Mouse (Mus musculus): ENCODE measurements around the gene Polr3gl. TPM values are rescaled to one million over a fixed set of nuclear protein-coding genes. Genes with fewer than 3 reads are reported as not detected.

The Polr3gl gene
- polyA plus RNA-seq (2014; fragmentation: Nextera tagmentation; extraction: Ambion mirVana) = 8.0 and 8.2 TPM in 2 replicates

DNA sequence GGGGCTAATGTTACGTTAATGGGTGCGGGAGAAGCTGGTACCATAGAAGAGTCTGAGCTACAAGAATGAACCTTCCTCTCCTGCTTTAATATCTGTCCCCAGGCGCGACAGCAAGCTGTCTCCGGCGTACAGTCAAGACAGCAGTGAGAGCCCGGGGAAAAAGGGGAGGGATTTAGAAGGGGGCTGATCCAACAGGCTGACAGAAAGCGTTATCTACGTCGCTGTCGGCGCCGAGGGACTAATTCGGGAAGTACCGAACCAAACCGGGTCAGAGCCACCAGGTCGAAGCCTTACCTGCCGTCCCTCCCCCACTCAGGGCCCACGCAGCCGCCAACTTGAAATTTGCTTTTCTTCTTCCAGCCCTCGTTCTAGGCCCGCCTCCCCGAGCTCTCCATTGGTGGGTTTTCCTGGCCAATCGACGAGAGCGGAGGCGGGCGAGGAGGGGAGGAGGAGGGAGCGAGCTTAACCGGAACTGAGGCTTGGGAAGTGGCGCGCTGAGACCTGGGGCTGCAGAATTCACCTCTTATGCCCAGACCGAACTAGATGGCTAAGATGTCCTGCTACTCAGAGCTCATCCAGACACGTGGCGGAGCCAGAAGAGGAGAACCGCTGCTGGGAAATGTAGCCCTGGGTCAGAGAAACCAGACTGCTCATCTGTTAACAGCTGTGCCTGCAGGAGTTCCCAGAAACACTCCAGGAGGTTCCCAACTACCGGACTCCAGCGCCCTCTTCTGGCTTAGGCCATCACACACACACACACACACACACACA, at the start of gene Polr3gl:
Gene Polr3gl (minus strand): TSS at position 392 of the 771 bp plus-strand sequence.
- Histone ChIP-seq H3K4me2 (ENCODE audit: low read length) (peak within 1 kb of the TSS; percentile 81), H3K27me3 (replicated peaks; ENCODE audit: control insufficient read depth, insufficient read depth, low read length) (no peaks in the 10 kb centered on the region), H3K4me1 (ENCODE audit: control insufficient read depth, insufficient read depth, low read length) (peaks cover 33% of the 10 kb centered on the region), H3K27ac (ENCODE audit: low read depth, low read length) (peak within 1 kb of the TSS; percentile 49), H3K9ac (ENCODE audit: low read length) (peak within 1 kb of the TSS; percentile 70), H3K4me3 (ENCODE audit: low read depth, low read length) (peak within 1 kb of the TSS; percentile 55), H3K9me3 (replicated peaks; ENCODE audit: control insufficient read depth, low read length) (no peaks in the 10 kb centered on the region), H3K36me3 (ENCODE audit: control insufficient read depth, insufficient read depth, low read length) (no peaks in the 10 kb centered on the region)
- ATAC-seq (peak; percentile 87), DNase-seq (ENCODE audit: low spot score) (peak; percentile 96)
- WGBS = under 1% methylated on average over 36 of the region's 38 CpGs

DNA sequence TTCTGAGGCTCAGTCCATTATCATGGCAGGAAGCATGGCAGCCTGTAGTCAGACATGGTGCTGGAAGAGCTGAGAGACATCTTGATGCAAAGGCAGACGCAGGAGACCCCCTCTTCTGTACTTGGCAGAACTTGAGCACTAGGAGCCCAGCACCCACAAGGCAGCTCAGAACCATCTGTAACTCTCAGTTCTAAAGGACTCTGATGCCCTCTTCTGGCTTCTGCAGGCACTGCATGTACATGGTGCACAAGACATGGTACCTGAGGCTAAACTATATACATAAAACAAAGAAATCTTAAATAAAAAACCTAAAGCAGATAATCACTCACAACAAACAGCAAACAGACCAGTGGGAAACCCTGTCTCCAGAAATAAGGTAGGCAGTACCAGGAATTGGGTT, 45.2 kb upstream of the Polr3gl start:
- no peak for ATAC-seq
- WGBS = 67% methylated on average over 1 of the region's 1 CpGs

GRCm38 (mm10) chr3:96636448-96636847, 42.5 kb upstream of the Polr3gl start:
- peak overlapping the region; percentile 66; the same call in 1 of the 2 replicates for H3K4me3 ChIP-seq (ENCODE audit: low read depth, low read length)
- DNase-seq (ENCODE audit: low spot score) = no peak
- peak overlapping the region; percentile 89; the same call in 1 of the 2 replicates for H3K9ac ChIP-seq (ENCODE audit: low read length)
- no peaks in the 10 kb centered on the region for H3K27me3 ChIP-seq (replicated peaks; ENCODE audit: control insufficient read depth, insufficient read depth, low read length)
- ATAC-seq = no peak
- 0 out of 2 replicates have a peak, but pooled peaks cover 2% of the 10 kb centered on the region for H3K9me3 ChIP-seq (replicated peaks; ENCODE audit: control insufficient read depth, low read length)
- WGBS = 77% methylated on average over 11 of the region's 11 CpGs
- H3K36me3 ChIP-seq (ENCODE audit: control insufficient read depth, insufficient read depth, low read length) = peaks cover 47% of the 10 kb centered on the region
- H3K4me1 ChIP-seq (ENCODE audit: control insufficient read depth, insufficient read depth, low read length) = 0 out of 2 replicates have a peak, but pooled peaks cover 10% of the 10 kb centered on the region
- peak overlapping the region; percentile 81 for H3K4me2 ChIP-seq (ENCODE audit: low read length)
- H3K27ac ChIP-seq (ENCODE audit: low read depth, low read length) = no peak overlapping the region

More for the DNA sequence above, 45.2 kb upstream of the Polr3gl start:
- peaks cover 41% of the 10 kb centered on the region for H3K36me3 ChIP-seq (ENCODE audit: control insufficient read depth, insufficient read depth, low read length)
- no peak overlapping the region for H3K4me3 ChIP-seq (ENCODE audit: low read depth, low read length)
- 0 out of 2 replicates have a peak, but pooled peaks cover 10% of the 10 kb centered on the region for H3K4me1 ChIP-seq (ENCODE audit: control insufficient read depth, insufficient read depth, low read length)
- H3K4me2 ChIP-seq (ENCODE audit: low read length) = no peak overlapping the region
- H3K27me3 ChIP-seq (replicated peaks; ENCODE audit: control insufficient read depth, insufficient read depth, low read length) = no peaks in the 10 kb centered on the region
- no peak overlapping the region for H3K27ac ChIP-seq (ENCODE audit: low read depth, low read length)
- peak; percentile 56 for DNase-seq (ENCODE audit: low spot score)
- H3K9ac ChIP-seq (ENCODE audit: low read length) = no peak overlapping the region
- 0 out of 2 replicates have a peak, but pooled peaks cover 2% of the 10 kb centered on the region for H3K9me3 ChIP-seq (replicated peaks; ENCODE audit: control insufficient read depth, low read length)

DNA sequence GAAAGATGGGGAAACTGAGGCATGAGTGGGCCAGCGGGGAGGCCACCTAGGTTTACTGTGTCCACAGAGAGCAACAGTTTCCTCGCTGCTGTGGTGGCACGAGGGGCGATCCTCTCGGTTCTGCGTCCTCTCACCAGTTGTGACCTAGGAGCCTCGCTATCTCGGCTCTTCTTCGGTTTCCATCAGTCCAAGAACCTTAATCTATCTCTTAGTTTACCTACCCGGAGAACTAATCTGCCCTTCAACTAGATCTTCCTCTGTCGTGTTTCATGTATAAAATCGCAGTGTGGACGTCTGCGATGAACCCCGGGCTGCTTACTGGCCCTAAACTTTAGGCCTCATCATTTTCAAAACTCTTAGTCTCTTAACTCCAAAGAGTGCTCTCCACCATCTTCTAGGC, 41.9 kb upstream of the Polr3gl start:
- H3K9ac ChIP-seq (ENCODE audit: low read length) = peak overlapping the region; percentile 89
- DNase-seq (ENCODE audit: low spot score) (no peak), ATAC-seq (no peak; the same call in 1 of the 2 replicates)
- peaks cover 53% of the 10 kb centered on the region for H3K36me3 ChIP-seq (ENCODE audit: control insufficient read depth, insufficient read depth, low read length)
- WGBS = 15% methylated on average over 15 of the region's 15 CpGs
- H3K4me3 ChIP-seq (ENCODE audit: low read depth, low read length) = peak overlapping the region; percentile 66
- H3K9me3 ChIP-seq (replicated peaks; ENCODE audit: control insufficient read depth, low read length) = 0 out of 2 replicates have a peak, but pooled peaks cover 2% of the 10 kb centered on the region
- no peaks in the 10 kb centered on the region for H3K27me3 ChIP-seq (replicated peaks; ENCODE audit: control insufficient read depth, insufficient read depth, low read length)
- peak overlapping the region; percentile 81 for H3K4me2 ChIP-seq (ENCODE audit: low read length)
- H3K27ac ChIP-seq (ENCODE audit: low read depth, low read length) = peak overlapping the region; percentile 70; the same call in 1 of the 2 replicates
- H3K4me1 ChIP-seq (ENCODE audit: control insufficient read depth, insufficient read depth, low read length) = peaks cover 13% of the 10 kb centered on the region

GRCm38 (mm10) chr3:96634928-96635879, 41.2 kb upstream of the Polr3gl start, which contains the start of the genes Pex11b and Gm42957:
TSS of gene Pex11b (plus strand) at chr3:96635376.
TSS of gene Gm42957 (plus strand) at chr3:96635474.
- Histone ChIP-seq H3K9ac (ENCODE audit: low read length) (peak within 1 kb of the TSS; percentile 89), H3K4me2 (ENCODE audit: low read length) (peak within 1 kb of the TSS; percentile 81), H3K27me3 (replicated peaks; ENCODE audit: control insufficient read depth, insufficient read depth, low read length) (no peaks in the 10 kb centered on the region), H3K9me3 (replicated peaks; ENCODE audit: control insufficient read depth, low read length) (0 out of 2 replicates have a peak, but pooled peaks cover 2% of the 10 kb centered on the region), H3K36me3 (ENCODE audit: control insufficient read depth, insufficient read depth, low read length) (peaks cover 53% of the 10 kb centered on the region), H3K4me1 (ENCODE audit: control insufficient read depth, insufficient read depth, low read length) (peaks cover 17% of the 10 kb centered on the region), H3K27ac (ENCODE audit: low read depth, low read length) (peak within 1 kb of the TSS; percentile 70), H3K4me3 (ENCODE audit: low read depth, low read length) (peak within 1 kb of the TSS; percentile 66)
- DNase-seq (ENCODE audit: low spot score) = peak; percentile 86
- 1% methylated on average over 60 of the region's 60 CpGs for WGBS
- peak; percentile 94 for ATAC-seq

DNA sequence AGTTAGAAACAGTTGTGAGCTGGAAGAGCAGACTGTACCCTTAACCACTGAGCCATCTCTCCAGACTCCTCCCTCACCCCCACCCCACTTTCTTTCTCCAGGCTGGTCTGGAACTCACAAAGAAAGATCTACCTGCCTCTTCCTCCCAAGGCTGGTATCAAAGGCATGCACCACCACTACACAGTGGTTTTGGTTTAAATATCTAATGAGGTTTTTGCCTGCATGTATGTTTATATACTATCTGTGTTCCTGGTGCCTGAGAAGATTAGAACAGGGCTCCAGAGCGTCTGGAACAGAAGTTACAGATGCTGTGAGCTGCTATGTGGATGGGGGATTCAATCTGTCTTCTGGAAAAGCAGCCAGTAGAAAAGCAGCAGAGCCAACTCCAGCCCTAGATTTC, 40.0 kb upstream of the Polr3gl start:
- 0 out of 2 replicates have a peak, but pooled peaks cover under 1% of the 10 kb centered on the region for H3K9me3 ChIP-seq (replicated peaks; ENCODE audit: control insufficient read depth, low read length)
- no peak overlapping the region for H3K4me3 ChIP-seq (ENCODE audit: low read depth, low read length)
- no peak overlapping the region for H3K27ac ChIP-seq (ENCODE audit: low read depth, low read length)
- no peak overlapping the region for H3K4me2 ChIP-seq (ENCODE audit: low read length)
- ATAC-seq (no peak), DNase-seq (ENCODE audit: low spot score) (no peak)
- H3K36me3 ChIP-seq (ENCODE audit: control insufficient read depth, insufficient read depth, low read length) = peaks cover 41% of the 10 kb centered on the region
- H3K27me3 ChIP-seq (replicated peaks; ENCODE audit: control insufficient read depth, insufficient read depth, low read length) = no peaks in the 10 kb centered on the region
- H3K9ac ChIP-seq (ENCODE audit: low read length) = no peak overlapping the region
- WGBS = 77% methylated on average over 1 of the region's 1 CpGs
- H3K4me1 ChIP-seq (ENCODE audit: control insufficient read depth, insufficient read depth, low read length) = peaks cover 19% of the 10 kb centered on the region

GRCm38 (mm10) chr3:96632058-96632457, 38.1 kb upstream of the Polr3gl start:
- no peaks in the 10 kb centered on the region for H3K9me3 ChIP-seq (replicated peaks; ENCODE audit: control insufficient read depth, low read length)
- no peak for ATAC-seq
- H3K4me1 ChIP-seq (ENCODE audit: control insufficient read depth, insufficient read depth, low read length) = peaks cover 21% of the 10 kb centered on the region
- no peak overlapping the region for H3K4me3 ChIP-seq (ENCODE audit: low read depth, low read length)
- H3K4me2 ChIP-seq (ENCODE audit: low read length) = no peak overlapping the region
- H3K36me3 ChIP-seq (ENCODE audit: control insufficient read depth, insufficient read depth, low read length) = peaks cover 31% of the 10 kb centered on the region
- no peak overlapping the region for H3K9ac ChIP-seq (ENCODE audit: low read length)
- H3K27ac ChIP-seq (ENCODE audit: low read depth, low read length) = no peak overlapping the region
- DNase-seq (ENCODE audit: low spot score) = no peak
- no peaks in the 10 kb centered on the region for H3K27me3 ChIP-seq (replicated peaks; ENCODE audit: control insufficient read depth, insufficient read depth, low read length)

All from forebrain, embryonic 14.5 days (tissue).